Mouse (Mus musculus) MEL-GATA-1-ER (cell line): ENCODE results near the gene Rdh14.

Experiments used
- DNase-seq: peaks from one replicate; pipeline ENCODE4 v3.0.0-alpha.2; 2012; ENCODE audit warnings: low read depth; ENCODE audit errors: extremely low read depth

Rdh14 gene

DNA sequence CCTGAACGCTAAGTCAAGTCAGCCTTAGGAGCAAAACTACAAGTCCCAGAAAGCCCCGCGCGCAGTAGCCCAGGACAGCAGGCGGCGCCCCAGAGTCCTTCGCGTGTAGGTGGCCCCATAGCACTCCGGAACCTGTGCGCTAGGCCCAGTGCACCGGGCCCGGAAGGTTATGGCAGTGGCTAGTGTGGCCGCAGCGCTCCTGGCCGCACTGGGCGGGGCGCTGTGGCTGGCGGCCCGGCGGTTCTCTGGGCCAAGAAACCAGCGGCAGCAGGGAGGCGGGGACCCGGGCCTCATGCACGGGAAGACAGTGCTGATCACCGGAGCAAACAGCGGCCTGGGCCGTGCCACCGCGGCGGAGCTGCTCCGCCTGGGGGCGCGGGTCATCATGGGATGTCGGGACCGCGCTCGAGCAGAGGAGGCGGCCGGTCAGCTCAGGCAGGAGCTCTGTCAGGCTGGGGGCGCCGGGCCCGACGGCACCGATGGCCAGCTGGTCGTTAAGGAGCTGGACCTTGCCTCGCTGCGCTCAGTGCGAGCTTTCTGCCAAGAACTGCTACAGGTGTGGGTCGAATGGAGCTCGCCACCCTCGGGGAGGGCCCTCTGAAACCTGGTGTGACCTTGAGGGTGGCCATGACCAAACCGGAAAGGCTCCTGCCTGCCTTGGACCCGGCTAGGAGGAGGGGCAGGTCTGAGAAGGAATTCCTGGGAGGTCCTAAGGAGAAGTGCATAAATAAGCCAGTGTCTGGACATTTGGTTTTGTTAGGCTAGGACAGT lies at the start of gene Rdh14:
Gene Rdh14, plus strand, starts transcription at position 102 of the 771 bp plus-strand sequence.
- peak; percentile 79 for DNase-seq

GRCm38 (mm10) chr12:10350706-10351105 lies 39.9 kb upstream of the Rdh14 start:
- no peak for DNase-seq

- no peak for DNase-seq
Observed at GRCm38 (mm10) chr12:10357756-10358155, 32.8 kb upstream of the Rdh14 start.

DNA sequence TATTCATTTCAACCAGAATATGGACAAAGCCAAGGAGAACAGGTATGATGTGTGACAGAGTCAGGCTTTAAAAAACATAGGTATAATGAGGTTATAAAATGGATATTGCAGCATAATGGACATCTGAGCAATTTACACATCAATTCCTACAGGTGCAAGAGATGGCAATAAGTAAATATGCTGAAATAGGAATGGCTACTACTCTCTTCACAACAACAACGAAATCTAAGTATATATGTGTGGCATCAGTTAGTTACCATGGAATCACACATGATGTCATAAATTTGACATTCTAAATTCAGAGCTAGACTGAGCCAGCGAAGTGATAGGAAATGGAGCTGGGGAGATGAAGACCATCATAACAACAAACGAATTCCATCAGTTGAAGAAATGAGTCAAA lies 20.9 kb upstream of the Rdh14 start, which contains the start of gene Nt5c1b:
Gene Nt5c1b, plus strand, starts transcription at position 301 of the 400 bp plus-strand sequence.
- DNase-seq, result no peak

- no peak for DNase-seq
Observed at GRCm38 (mm10) chr12:10400788-10401187, 10.2 kb downstream of the Rdh14 start.

DNA sequence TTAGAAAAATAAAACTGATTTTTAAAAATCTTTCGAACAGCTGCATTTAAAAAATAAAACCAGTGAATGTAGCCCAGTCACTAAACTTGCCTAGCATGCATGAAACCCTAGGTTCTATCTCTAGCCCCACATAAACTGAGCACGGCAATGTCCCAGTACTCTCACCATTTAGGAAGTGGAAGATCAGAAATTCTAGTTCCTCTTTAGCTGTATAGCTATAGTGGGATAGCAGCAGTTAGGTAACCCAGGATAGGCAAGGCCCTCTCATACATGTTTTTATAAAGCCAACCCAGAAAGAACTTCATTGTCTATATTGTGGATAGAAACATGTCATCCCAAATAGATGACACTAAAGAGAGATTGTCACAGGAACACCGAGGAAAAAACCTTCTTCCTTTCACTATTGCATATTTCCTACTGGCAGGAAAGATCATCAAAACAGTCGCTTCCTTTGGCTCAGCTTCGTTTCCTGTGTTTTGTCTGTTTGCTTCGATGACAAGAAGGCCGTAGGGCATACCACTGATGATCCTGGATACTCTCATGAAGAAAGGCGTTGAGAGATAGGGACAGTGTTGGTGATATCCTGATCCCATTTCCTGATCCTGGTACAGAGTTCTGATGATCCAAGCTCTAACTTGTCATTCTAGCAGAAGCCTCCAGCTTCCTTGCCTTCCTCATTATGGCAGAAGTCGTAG lies 12.0 kb downstream of the Rdh14 start:
- no peak for DNase-seq

- DNase-seq, result no peak
Observed at GRCm38 (mm10) chr12:10410511-10411179, 20.1 kb downstream of the Rdh14 start.

GRCm38 (mm10) chr12:10411453-10411852 lies 20.9 kb downstream of the Rdh14 start:
- DNase-seq, result no peak

DNA sequence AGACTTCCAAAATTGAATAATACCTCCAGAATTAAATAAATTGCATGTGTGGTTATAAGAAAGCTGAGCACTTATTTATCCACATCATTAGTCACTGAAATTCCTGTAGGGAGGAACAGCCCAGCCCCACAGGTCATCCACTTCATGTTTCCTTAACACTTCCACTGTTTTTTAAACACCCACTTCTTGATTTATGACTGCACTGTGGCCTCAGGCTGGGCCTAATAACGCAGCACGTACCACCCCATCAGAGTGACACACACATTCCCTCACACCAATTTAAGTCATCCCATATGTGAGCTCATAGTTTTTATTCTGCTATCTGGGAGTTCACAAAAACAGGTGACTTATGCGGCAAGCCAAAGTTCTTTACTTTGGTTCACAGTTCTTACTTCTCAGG lies 31.8 kb downstream of the Rdh14 start:
- no peak for DNase-seq

DNA sequence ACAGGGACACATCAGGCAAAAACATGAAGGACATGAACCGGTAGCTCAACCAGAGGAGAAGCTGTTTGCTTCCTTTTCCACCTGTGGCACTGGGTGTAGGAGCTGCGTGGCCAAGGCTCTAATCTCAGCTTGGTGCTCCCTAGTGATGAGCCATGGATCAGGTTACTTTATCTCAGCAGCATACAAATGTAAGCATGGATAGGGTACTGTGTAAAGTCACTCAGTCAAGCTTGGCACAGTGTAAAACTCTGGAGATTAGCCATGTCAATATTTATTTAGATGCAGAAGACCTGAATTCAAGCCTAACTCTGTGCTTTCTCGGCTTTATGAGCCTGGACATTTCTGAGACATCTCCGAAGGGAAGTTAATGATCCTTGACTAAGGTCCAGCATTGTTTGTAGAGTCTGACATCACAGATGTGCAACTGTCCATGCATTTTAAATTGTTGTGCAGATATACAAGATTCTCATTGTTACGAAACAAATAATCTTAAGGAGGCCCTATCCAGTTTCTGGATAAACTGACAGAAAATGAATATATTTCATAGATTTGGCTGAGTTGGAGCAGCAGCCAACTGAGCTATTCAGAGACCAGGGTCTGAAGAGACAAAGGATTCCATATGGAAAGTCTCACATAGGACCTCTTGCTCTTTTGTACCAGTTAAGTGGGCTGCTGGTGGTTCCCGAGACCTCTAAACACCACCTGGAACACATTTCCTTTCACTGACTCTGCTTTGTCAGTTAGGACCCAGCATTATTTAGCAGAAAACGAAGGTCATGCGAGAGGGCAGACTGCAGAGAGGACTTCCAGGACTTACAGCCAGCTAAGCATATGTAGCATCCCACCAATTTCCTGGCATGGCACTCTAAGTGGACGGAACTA lies 35.7 kb downstream of the Rdh14 start:
- no peak for DNase-seq

DNA sequence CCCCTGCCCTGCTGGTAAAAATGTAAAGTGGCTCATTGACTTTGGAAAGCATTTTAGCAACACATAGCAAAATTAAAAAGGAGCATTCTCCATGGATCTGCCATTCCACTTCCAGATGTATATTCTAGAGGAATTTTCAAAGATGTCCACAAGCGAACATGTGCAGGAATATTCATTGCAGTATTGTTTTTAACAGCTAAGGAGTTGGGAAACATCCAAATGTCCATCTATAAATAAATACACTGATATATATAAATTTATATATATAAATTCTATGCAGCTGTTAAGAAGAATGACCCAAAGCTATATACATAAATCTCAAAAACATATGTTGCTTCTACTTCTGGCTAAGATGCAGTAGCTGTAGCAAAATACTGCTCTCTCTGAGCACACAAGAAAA lies 40.4 kb downstream of the Rdh14 start:
- DNase-seq, result no peak

- peak; percentile 0 for DNase-seq
Observed at GRCm38 (mm10) chr12:10438054-10439001, 47.8 kb downstream of the Rdh14 start.

DNA sequence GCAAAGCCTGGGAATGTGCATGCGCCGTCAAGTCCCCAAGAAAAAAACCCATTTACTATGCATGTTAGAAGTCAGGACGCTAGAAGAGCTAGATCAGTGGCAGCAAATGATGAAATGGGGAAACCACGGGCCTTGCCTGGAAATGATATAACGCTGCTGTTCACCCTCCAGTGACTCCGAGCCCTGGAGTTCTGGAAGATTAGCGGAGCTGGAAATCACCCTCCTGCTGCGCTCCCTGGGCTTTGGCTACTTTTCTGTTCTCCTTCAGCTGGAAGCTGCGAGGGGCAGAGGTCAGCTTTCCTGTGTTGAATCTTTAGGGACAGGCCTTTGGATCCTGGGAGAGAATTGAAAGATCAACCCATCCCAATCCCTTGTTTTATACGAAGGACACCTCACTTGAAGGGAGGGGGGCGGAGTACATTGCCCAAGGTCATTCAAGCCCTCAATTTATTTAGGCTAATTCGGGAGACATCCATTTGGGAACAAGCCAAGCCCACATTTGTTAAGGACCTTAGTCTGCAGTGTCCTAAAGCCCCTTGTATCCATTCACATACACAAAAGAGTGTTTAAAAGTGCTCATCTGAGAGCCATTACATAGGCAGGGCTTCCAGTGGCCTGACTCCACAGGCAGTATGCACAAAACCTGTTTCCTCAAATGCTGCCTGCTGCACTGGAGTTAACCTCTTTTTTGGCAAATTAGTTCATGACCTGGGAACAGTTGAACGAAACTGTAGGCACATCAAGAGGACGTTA lies 49.1 kb downstream of the Rdh14 start:
- DNase-seq, result no peak
